Mouse (Mus musculus) MEL (cell line): Measurements from ENCODE around the gene Fscn3. TPM values are rescaled to one million over a fixed set of nuclear protein-coding genes. Genes with fewer than 3 reads are reported as not detected.
A peak's percentile ranks its signal among the peaks of the same experiment; 100 is the strongest.

Source experiments
- DNase-seq: peaks from one replicate; pipeline ENCODE4 v3.0.0; 2011; ENCODE audit warnings: low read depth, low spot score
- H3K27ac ChIP-seq: 2 replicates; pipeline ENCODE4 v1.5.1; 2012; ENCODE audit warnings: low read depth, mild to moderate bottlenecking, control low read depth, low read length, moderate library complexity; ENCODE audit not compliant: control insufficient read depth
- H3K27me3 ChIP-seq, 2 experiments: fragments of 150-350 bp in 1 of 2; sonication (generic) in 1 of 2; 2 replicates each; pipeline ENCODE4 v1.6.1; 2012; ENCODE audit warnings: low read length in 2 of 2, mild to moderate bottlenecking in 2 of 2, improper control_type of control experiment in 1 of 2, moderate library complexity in 1 of 2; ENCODE audit not compliant: insufficient read depth in 2 of 2, control insufficient read depth in 1 of 2
- H3K36me3 ChIP-seq, 2 experiments: 2 replicates each; pipeline ENCODE4 v1.6.1; 2012 to 2014; ENCODE audit warnings: low read length in 2 of 2, improper control_type of control experiment in 1 of 2, inconsistent platforms in 1 of 2, mild to moderate bottlenecking in 1 of 2; ENCODE audit not compliant: insufficient read depth in 2 of 2, control insufficient read depth in 1 of 2
- H3K4me1 ChIP-seq, 2 experiments: fragments of 150-350 bp in 1 of 2; sonication (generic) in 1 of 2; 2 replicates each; pipeline ENCODE4 v1.6.1; 2012; ENCODE audit warnings: low read length in 2 of 2, improper control_type of control experiment in 1 of 2, mild to moderate bottlenecking in 1 of 2; ENCODE audit not compliant: insufficient read depth in 2 of 2, control insufficient read depth in 1 of 2
- H3K4me3 ChIP-seq, 2 experiments: fragments of 150-350 bp in 1 of 2; sonication (generic) in 1 of 2; 2 replicates each; pipeline ENCODE4 v1.5.1; 2012; ENCODE audit warnings: low read depth in 2 of 2, low read length in 2 of 2, mild to moderate bottlenecking in 2 of 2, moderate library complexity in 2 of 2, control low read depth in 1 of 2, improper control_type of control experiment in 1 of 2; ENCODE audit not compliant: control insufficient read depth in 1 of 2, insufficient read depth in 1 of 2
- H3K79me2 ChIP-seq: 2 replicates; pipeline ENCODE4 v1.6.1; 2012; ENCODE audit warnings: mild to moderate bottlenecking, low read length, moderate library complexity; ENCODE audit not compliant: control insufficient read depth, poor library complexity, insufficient read depth
- H3K9ac ChIP-seq: 2 replicates; pipeline ENCODE4 v1.6.1; 2012; ENCODE audit warnings: low read depth, mild to moderate bottlenecking, control low read depth, low read length, moderate library complexity; ENCODE audit not compliant: control insufficient read depth, poor library complexity, severe bottlenecking
- H3K9me3 ChIP-seq: fragments of 150-350 bp; sonication (generic); replicated peaks from 2 replicates; pipeline ENCODE4 v1.6.1; 2012; ENCODE audit warnings: mild to moderate bottlenecking, low read length, improper control_type of control experiment, moderate library complexity; ENCODE audit not compliant: insufficient read depth
- BHLHE40 ChIP-seq: IDR thresholded peaks from 2 replicates; pipeline ENCODE4 v1.6.1; 2012; ENCODE audit warnings: low read depth, mild to moderate bottlenecking, inconsistent platforms, low read length, improper control_type of control experiment, borderline replicate concordance
- CHD1 ChIP-seq: IDR thresholded peaks from 2 replicates; pipeline ENCODE4 v1.6.1; 2012; ENCODE audit warnings: low read depth, mild to moderate bottlenecking, inconsistent platforms, low read length, improper control_type of control experiment
- CHD2 ChIP-seq: IDR thresholded peaks from 2 replicates; pipeline ENCODE4 v1.6.1; 2011; ENCODE audit warnings: low read length, improper control_type of control experiment
- EP300 ChIP-seq, 2 experiments: IDR thresholded peaks; 2 replicates each; pipeline ENCODE4 v1.6.1; 2011; ENCODE audit warnings: improper control_type of control experiment in 2 of 2, low read length in 2 of 2, low read depth in 1 of 2, mild to moderate bottlenecking in 1 of 2
- GABPA ChIP-seq: IDR thresholded peaks from 2 replicates; pipeline ENCODE4 v1.6.1; 2012; ENCODE audit warnings: low read depth, mild to moderate bottlenecking, inconsistent platforms, low read length, improper control_type of control experiment, moderate library complexity
- GATA1 ChIP-seq: IDR thresholded peaks from 2 replicates; pipeline ENCODE4 v1.6.1; 2011; ENCODE audit warnings: low read depth, low read length, improper control_type of control experiment
- HCFC1 ChIP-seq: IDR thresholded peaks from 2 replicates; pipeline ENCODE4 v1.6.1; 2012; ENCODE audit warnings: low read depth, mild to moderate bottlenecking, inconsistent platforms, low read length, improper control_type of control experiment, moderate library complexity
- KAT2A ChIP-seq: conservative IDR thresholded peaks from 2 replicates; pipeline ENCODE4 v1.6.1; 2012; ENCODE audit warnings: low read depth, low read length, improper control_type of control experiment, inconsistent platforms
- MAX ChIP-seq: IDR thresholded peaks from 2 replicates; pipeline ENCODE4 v1.6.1; 2011; ENCODE audit warnings: low read length, improper control_type of control experiment
- MAZ ChIP-seq: IDR thresholded peaks from 2 replicates; pipeline ENCODE4 v1.6.1; 2012; ENCODE audit warnings: low read depth, mild to moderate bottlenecking, inconsistent platforms, low read length, improper control_type of control experiment
- MEF2A ChIP-seq: IDR thresholded peaks from 2 replicates; pipeline ENCODE4 v1.6.1; 2014; ENCODE audit warnings: low read depth, mild to moderate bottlenecking, inconsistent platforms, low read length, improper control_type of control experiment; ENCODE audit not compliant: poor library complexity, insufficient replicate concordance, severe bottlenecking; ENCODE audit errors: extremely low read depth
- MXI1 ChIP-seq: IDR thresholded peaks from 2 replicates; pipeline ENCODE4 v1.6.1; 2011; ENCODE audit warnings: mild to moderate bottlenecking, low read depth, low read length, improper control_type of control experiment
- MYB ChIP-seq: IDR thresholded peaks from 2 replicates; pipeline ENCODE4 v1.6.1; 2011; ENCODE audit warnings: mild to moderate bottlenecking, low read depth, low read length, improper control_type of control experiment
- MYC ChIP-seq: IDR thresholded peaks from 2 replicates; pipeline ENCODE4 v1.6.1; 2011; ENCODE audit warnings: low read depth, mild to moderate bottlenecking, low read length, improper control_type of control experiment, moderate library complexity
- NELFE ChIP-seq: IDR thresholded peaks from 2 replicates; pipeline ENCODE4 v1.6.1; 2011; ENCODE audit warnings: low read depth, low read length, improper control_type of control experiment
- NRF1 ChIP-seq: IDR thresholded peaks from 2 replicates; pipeline ENCODE4 v1.6.1; 2014; ENCODE audit warnings: low read depth, mild to moderate bottlenecking, inconsistent platforms, low read length, improper control_type of control experiment, moderate library complexity; ENCODE audit not compliant: poor library complexity, insufficient read depth, severe bottlenecking
- POLR2A ChIP-seq, 2 experiments: IDR thresholded peaks; 2 replicates each; pipeline ENCODE4 v1.6.1; 2011 to 2012; ENCODE audit warnings: low read length in 2 of 2, mild to moderate bottlenecking in 2 of 2, control low read depth in 1 of 2, improper control_type of control experiment in 1 of 2, low read depth in 1 of 2, moderate library complexity in 1 of 2; ENCODE audit not compliant: control insufficient read depth in 1 of 2, insufficient read depth in 1 of 2, poor library complexity in 1 of 2
- POLR2AphosphoS2 ChIP-seq: IDR thresholded peaks from 2 replicates; pipeline ENCODE4 v1.6.1; 2011; ENCODE audit warnings: low read length, improper control_type of control experiment
- POLR2AphosphoS5 ChIP-seq: IDR thresholded peaks from 2 replicates; pipeline ENCODE4 v1.6.1; 2012; ENCODE audit warnings: low read depth, borderline replicate concordance, mild to moderate bottlenecking, inconsistent platforms, low read length, moderate library complexity, mixed read lengths
- RAD21 ChIP-seq: IDR thresholded peaks from 2 replicates; pipeline ENCODE4 v1.6.1; 2011; ENCODE audit warnings: mild to moderate bottlenecking, low read depth, low read length, improper control_type of control experiment
- RCOR1 ChIP-seq: IDR thresholded peaks from 2 replicates; pipeline ENCODE4 v1.6.1; 2012; ENCODE audit warnings: low read depth, mild to moderate bottlenecking, inconsistent platforms, low read length, improper control_type of control experiment
- SIN3A ChIP-seq: IDR thresholded peaks from 2 replicates; pipeline ENCODE4 v1.6.1; 2012; ENCODE audit warnings: low read length, improper control_type of control experiment, inconsistent platforms
- SMC3 ChIP-seq: IDR thresholded peaks from 2 replicates; pipeline ENCODE4 v1.6.1; 2011; ENCODE audit warnings: low read depth, low read length, improper control_type of control experiment
- TCF12 ChIP-seq: IDR thresholded peaks from 2 replicates; pipeline ENCODE4 v1.6.1; 2014; ENCODE audit warnings: low read depth, mild to moderate bottlenecking, inconsistent platforms, low read length, improper control_type of control experiment, moderate library complexity
- UBTF ChIP-seq: IDR thresholded peaks from 2 replicates; pipeline ENCODE4 v1.6.1; 2012; ENCODE audit warnings: low read depth, mild to moderate bottlenecking, inconsistent platforms, low read length, improper control_type of control experiment, moderate library complexity, borderline replicate concordance; ENCODE audit not compliant: insufficient read depth
- ZC3H11A ChIP-seq: IDR thresholded peaks from 2 replicates; pipeline ENCODE4 v1.6.1; 2012; ENCODE audit warnings: low read depth, mild to moderate bottlenecking, inconsistent platforms, low read length, improper control_type of control experiment
- ZKSCAN1 ChIP-seq: IDR thresholded peaks from 2 replicates; pipeline ENCODE4 v1.6.1; 2012; ENCODE audit warnings: low read depth, mild to moderate bottlenecking, inconsistent platforms, low read length, improper control_type of control experiment, moderate library complexity
- ZNF384 ChIP-seq: IDR thresholded peaks from 2 replicates; pipeline ENCODE4 v1.6.1; 2012; ENCODE audit warnings: low read depth, mild to moderate bottlenecking, inconsistent platforms, low read length, improper control_type of control experiment
- polyA plus RNA-seq, 2 experiments: library from polyadenylated mRNA; stranded (reverse) in 1 of 2; unstranded in 1 of 2; fragments of >175 nt in 1 of 2; fragments of >200 nt in 1 of 2; gene quantifications; 2 replicates each; pipeline versions ENCODE4 v1.2.1 to v1.2.4; 2012; ENCODE audit warnings: low replicate concordance in 2 of 2, low read depth in 1 of 2; ENCODE audit not compliant: insufficient read length in 2 of 2, insufficient read depth in 1 of 2, missing spikeins in 1 of 2
- total RNA-seq: library from RNA; depleted of rRNA; stranded (reverse); fragments of 300-350 nt; gene quantifications from 2 replicates; pipeline ENCODE4 v1.2.3, GENCODE M21; 2012

The Fscn3 gene
- total and polyA plus RNA-seq, 3 experiments: not detected

- H3K27me3 ChIP-seq: no peaks in the 10 kb centered on the region
Observed at GRCm38 (mm10) chr6:28396051-28396852, 31.3 kb upstream of the Fscn3 start.

GRCm38 (mm10) chr6:28396853-28397457, 30.6 kb upstream of the Fscn3 start:
- DNase-seq: peak; percentile 87
- no peaks in the 10 kb centered on the region; a peak in 1 of 4 replicates for H3K4me1 ChIP-seq
- peak overlapping the region; percentile 64 for H3K27ac ChIP-seq
- H3K4me3 ChIP-seq: peak overlapping the region; percentile 61 to 63
- H3K27me3 ChIP-seq: no peaks in the 10 kb centered on the region
- no peaks in the 10 kb centered on the region for H3K9me3 ChIP-seq
- no peaks in the 10 kb centered on the region for H3K36me3 ChIP-seq
- no peaks in the 10 kb centered on the region; the same call in 1 of the 2 replicates for H3K79me2 ChIP-seq
- peak overlapping the region; percentile 74 for H3K9ac ChIP-seq
- TF ChIP-seq POLR2AphosphoS2 (no peak), ZKSCAN1 (no peak), MAX (peak; percentile 39; the same call in 1 of the 2 replicates), MYB (no peak), GABPA (no peak), RCOR1 (no peak), ZNF384 (no peak), MXI1 (no peak; the same call in 1 of the 2 replicates), NELFE (no peak; the same call in 1 of the 2 replicates), TCF12 (no peak), BHLHE40 (no peak), POLR2A (IDR thresholded peaks at IDR 0.05; ENCODE audit: control insufficient read depth in 1 of 2, insufficient read depth in 1 of 2, low read depth in 1 of 2, low read length in 2 of 2, poor library complexity in 1 of 2) (peak in 1 of 2 experiments; percentile 74; a peak in 2 of 4 replicates), EP300 (IDR thresholded peaks at IDR 0.05; ENCODE audit: low read depth in 1 of 2, low read length in 2 of 2) (no peak), ZC3H11A (no peak), HCFC1 (no peak), RAD21 (no peak), GATA1 (peak; percentile 55), KAT2A (no peak), SMC3 (no peak), CHD2 (no peak), POLR2AphosphoS5 (no peak), SIN3A (no peak; the same call in 1 of the 2 replicates), UBTF (no peak), MYC (0 out of 2 replicates have a peak, but pooled peaks have one; percentile 2), MAZ (no peak), NRF1 (peak; percentile 74), MEF2A (no peak), CHD1 (no peak)

More at GRCm38 (mm10) chr6:28396051-28396852, 31.3 kb upstream of the Fscn3 start:
- Histone ChIP-seq H3K4me1 (no peaks in the 10 kb centered on the region; a peak in 1 of 4 replicates), H3K79me2 (no peaks in the 10 kb centered on the region; the same call in 1 of the 2 replicates), H3K36me3 (no peaks in the 10 kb centered on the region), H3K27ac (peak overlapping the region; percentile 64), H3K9me3 (no peaks in the 10 kb centered on the region), H3K4me3 (peak overlapping the region; percentile 42 to 63), H3K9ac (peak overlapping the region; percentile 57)
- TF ChIP-seq HCFC1 (0 out of 2 replicates have a peak, but pooled peaks have one; percentile 4), GATA1 (no peak)
- peak; percentile 8 for DNase-seq
